Mouse (Mus musculus) R1 (cell line): ENCODE data around the gene Itpr3.

Experiments
- DNase-seq: peaks from one replicate; pipeline ENCODE4 v3.0.0-alpha.2; 2018; ENCODE audit warnings: low read depth, low spot score

Gene Itpr3

GRCm38 (mm10) chr17:27071630-27072029 lies 14.5 kb downstream of the Itpr3 start:
- peak; percentile 61 for DNase-seq

GRCm38 (mm10) chr17:27072363-27072762 lies 15.3 kb downstream of the Itpr3 start:
- DNase-seq: no peak

GRCm38 (mm10) chr17:27073126-27073525 lies 16.0 kb downstream of the Itpr3 start:
- DNase-seq: no peak

DNA sequence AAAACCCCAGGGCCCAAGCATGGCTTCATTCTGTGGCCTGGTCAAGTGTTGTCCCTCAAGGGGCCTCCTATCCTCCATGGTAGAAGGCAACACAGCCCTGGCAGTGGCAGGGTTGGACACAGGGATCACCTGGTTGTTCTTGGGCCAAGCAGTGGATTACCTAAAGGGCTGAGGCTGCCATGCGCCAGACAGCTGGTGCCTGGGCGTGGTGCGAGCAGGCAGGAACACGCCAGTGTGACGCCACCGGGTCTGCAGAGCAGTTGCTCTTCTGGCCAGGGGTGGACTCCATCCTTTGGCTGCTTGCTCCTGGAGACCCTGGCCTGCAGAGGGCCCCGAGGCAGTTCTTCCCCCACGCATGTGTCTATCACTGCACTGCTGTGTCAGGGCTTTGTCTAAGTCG lies 16.7 kb downstream of the Itpr3 start:
- no peak for DNase-seq

GRCm38 (mm10) chr17:27074236-27074635 lies 17.1 kb downstream of the Itpr3 start:
- no peak for DNase-seq

GRCm38 (mm10) chr17:27074849-27075745 lies 18.0 kb downstream of the Itpr3 start:
- no peak for DNase-seq

DNA sequence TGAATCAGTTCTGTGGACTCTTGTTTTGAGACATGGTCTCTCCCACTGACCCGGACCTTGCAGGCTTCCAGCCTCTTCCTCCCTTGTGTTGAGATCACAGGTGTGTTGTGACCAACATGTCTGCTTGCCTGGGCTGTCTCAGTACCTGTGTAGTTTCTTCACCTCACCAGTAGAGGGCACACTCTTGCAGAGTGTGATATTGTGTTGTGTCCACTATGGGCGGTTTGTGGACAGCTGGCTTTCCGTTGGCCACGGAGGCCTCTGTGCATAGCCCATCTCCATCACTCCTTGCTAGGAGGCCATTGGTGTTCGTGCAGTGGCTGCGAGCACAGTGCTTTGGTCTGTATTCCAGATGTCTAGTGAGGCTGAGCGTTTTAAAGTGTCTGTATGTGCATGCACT lies 20.0 kb downstream of the Itpr3 start:
- peak; percentile 59 for DNase-seq

- DNase-seq: peak; percentile 91
These were observed 20.8 kb downstream of the Itpr3 start for GRCm38 (mm10) chr17:27077920-27078319.

- DNase-seq: peak; percentile 73
These were observed 21.4 kb downstream of the Itpr3 start for GRCm38 (mm10) chr17:27078499-27078898.

GRCm38 (mm10) chr17:27081868-27082267 lies 24.8 kb downstream of the Itpr3 start:
- DNase-seq: no peak

DNA sequence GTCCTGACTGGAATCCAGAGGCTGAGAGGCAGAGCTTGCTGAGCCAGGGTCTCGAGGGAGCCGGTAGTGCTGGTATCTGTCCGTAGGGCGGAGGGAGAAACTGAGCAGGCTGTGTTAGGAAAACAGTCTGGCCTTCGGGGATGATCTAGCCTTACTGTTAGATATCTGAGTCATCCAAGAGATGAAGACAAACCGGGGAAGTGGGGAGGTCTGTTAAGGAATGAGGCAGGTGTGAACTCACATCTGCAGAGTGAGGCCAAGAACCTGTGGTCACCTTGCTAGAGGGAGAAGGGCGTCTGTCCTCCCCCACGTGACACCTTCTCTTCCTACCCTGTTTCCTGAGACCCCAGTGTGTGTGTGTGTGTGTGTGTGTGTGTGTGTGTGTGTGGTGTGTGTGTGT lies 25.7 kb downstream of the Itpr3 start:
- no peak for DNase-seq

GRCm38 (mm10) chr17:27083601-27084000 lies 26.5 kb downstream of the Itpr3 start:
- no peak for DNase-seq

DNA sequence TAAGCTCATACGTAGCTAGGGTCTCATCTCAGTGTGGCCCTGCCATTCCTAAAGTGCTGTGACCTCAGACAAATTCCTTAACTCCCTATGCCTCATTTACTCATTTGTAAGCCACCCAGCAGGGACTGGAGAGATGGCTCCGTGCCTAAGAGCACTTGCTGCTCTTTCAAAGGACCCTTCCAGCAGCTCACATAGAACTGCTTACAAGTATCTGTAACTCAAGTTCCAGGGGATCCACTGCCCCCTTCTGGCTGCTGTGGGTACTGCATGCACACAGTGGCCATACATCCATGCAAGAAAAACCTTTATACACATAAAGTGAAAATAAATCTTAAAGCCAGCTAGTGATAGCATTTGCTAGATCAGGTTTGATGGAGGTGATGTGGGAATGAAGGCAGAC lies 28.6 kb downstream of the Itpr3 start:
- peak; percentile 88 for DNase-seq

GRCm38 (mm10) chr17:27087426-27087825 lies 30.3 kb downstream of the Itpr3 start:
- peak; percentile 90 for DNase-seq

- no peak for DNase-seq
These were observed 33.0 kb downstream of the Itpr3 start for GRCm38 (mm10) chr17:27090068-27090467.

- DNase-seq: peak; percentile 66
These were observed 38.6 kb downstream of the Itpr3 start for GRCm38 (mm10) chr17:27095690-27096089.

GRCm38 (mm10) chr17:27101675-27102074 lies 44.6 kb downstream of the Itpr3 start:
- DNase-seq: no peak

DNA sequence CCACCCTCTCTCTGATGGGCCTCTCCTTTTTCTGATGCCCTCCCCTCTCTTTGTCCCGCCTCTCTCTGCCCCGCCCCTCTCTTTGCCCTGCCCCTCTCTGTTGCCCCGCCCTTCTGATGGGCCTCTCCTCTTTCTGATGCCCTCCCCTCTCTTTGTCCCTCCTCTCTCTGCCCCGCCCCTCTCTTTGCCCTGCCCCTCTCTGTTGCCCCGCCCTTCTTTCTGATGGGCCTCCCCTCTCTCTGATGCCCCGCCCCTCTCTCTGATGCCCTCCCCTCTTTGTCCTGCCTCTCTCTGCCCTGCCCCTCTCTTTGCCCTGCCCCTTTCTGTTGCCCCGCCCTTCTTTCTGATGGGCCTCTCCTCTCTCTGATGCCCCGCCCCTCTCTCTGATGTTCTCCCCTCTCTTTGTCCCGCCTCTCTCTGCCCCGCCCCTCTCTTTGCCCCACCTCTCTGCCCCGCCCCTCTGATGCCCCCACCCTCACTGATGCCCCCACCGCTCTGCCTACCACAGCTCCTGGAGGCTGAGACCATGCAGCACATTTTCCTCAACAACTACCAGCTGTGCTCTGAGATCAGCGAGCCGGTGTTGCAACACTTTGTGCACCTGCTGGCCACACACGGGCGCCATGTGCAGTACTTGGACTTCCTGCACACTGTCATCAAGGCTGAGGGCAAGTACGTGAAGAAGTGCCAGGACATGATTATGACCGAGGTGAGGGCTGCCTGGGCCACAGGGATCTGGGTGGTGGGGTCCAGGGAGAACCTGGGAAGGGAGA lies 48.8 kb downstream of the Itpr3 start:
- peak; percentile 91 for DNase-seq

DNA sequence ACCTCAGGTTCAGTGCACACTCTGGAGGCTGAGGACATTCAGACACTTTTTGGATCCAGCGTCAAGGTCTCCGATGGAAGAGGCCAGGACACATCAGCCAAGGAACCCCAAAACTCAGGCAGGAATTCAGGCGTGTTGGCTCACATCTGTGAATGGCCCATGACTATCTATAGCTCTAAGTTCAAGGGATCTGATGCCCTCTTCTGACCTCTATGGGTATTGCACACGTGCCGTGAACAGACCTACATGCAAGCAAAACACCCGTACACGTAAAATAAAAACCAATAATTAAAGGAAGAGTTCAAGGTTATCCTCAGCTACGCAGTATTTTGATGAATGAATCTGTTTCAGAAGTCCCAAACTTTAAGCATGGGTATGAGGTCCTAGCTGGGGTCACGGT lies 49.6 kb downstream of the Itpr3 start:
- peak; percentile 79 for DNase-seq

- DNase-seq: no peak
These were observed 50.8 kb downstream of the Itpr3 start for GRCm38 (mm10) chr17:27107936-27108335.

GRCm38 (mm10) chr17:27110072-27110471 lies 53.0 kb downstream of the Itpr3 start:
- no peak for DNase-seq

GRCm38 (mm10) chr17:27118676-27119539 lies 61.8 kb downstream of the Itpr3 start:
- DNase-seq: no peak
